In the genomic region with DNA sequence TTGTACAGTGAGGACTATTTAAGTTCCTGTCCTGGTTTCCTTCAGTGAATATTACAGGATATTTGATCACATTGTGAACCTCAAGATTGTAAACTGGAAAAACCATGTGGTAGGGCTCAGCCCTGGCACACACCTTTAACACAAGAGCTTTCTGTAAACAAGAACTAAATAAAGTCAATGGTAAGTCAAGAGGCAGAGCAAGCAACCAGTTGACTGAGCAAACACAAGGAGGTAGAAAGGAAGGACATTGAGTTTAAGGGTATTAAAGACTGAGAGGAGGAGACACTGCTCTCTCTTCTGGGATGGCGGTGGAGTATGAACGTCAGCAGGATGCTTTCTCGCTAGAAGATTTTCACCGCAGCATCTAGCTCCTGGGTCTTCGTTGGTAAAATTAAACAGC, we compare ENCODE assay signal across 23 mouse cellular contexts. TPM values are rescaled to one million over a fixed set of nuclear protein-coding genes. Genes with fewer than 3 reads are reported as not detected.
A peak's percentile ranks its signal among the peaks of the same experiment; 100 is the strongest.
DNase-seq lines count a peak whose midpoint lies in the region; ATAC-seq and TF ChIP-seq lines count a peak whose summit lies in the region.
"Had no signal": no experiment of that assay in that cellular context is flagged by ENCODE, and none has a peak within 500 bp of the region (broad histone marks: within the 10 kb centered on the region; RNA-seq: fewer than 3 reads in every experiment).

No protein-coding gene starts in this region.

- no peak overlapping the region for H3K27ac ChIP-seq in lung, embryonic 16.5 days (ENCODE audit: low read length)
- no peak overlapping the region for H3K27ac ChIP-seq in stomach, postnatal 0 days (replicated peaks)
- H3K27ac ChIP-seq in left cerebral cortex, adult 2 months: no peak overlapping the region
- H3K27ac ChIP-seq: embryonic facial prominence, embryonic 13.5 days; embryonic facial prominence, embryonic 15.5 days; forebrain, embryonic 10.5 days; forebrain, embryonic 12.5 days had no signal

- H3K27me3 ChIP-seq in lung, embryonic 16.5 days (ENCODE audit: control insufficient read depth, insufficient read depth, low read depth, low read length): no peaks in the 10 kb centered on the region
- H3K27me3 ChIP-seq in stomach, postnatal 0 days (ENCODE audit: control insufficient read depth, insufficient read depth, low read length): no peaks in the 10 kb centered on the region
- H3K27me3 ChIP-seq: embryonic facial prominence, embryonic 13.5 days; embryonic facial prominence, embryonic 15.5 days; forebrain, embryonic 12.5 days had no signal

- 49% methylated on average over 5 of the region's 5 CpGs for WGBS in lung, embryonic 16.5 days
- WGBS in lung, adult 2 months: 61% methylated on average over 5 of the region's 5 CpGs
- 54% methylated on average over 5 of the region's 5 CpGs for WGBS in stomach, postnatal 0 days

- no peak overlapping the region for H3K4me3 ChIP-seq in lung, embryonic 16.5 days (ENCODE audit: low read length)
- H3K4me3 ChIP-seq in lung, adult 2 months (replicated peaks; ENCODE audit: extremely low read depth, low read depth, low read length): no peak overlapping the region
- H3K4me3 ChIP-seq in stomach, postnatal 0 days (ENCODE audit: low read depth, low read length): no peak overlapping the region
- H3K4me3 ChIP-seq in left cerebral cortex, adult 2 months: no peak overlapping the region
- H3K4me3 ChIP-seq: embryonic facial prominence, embryonic 13.5 days; embryonic facial prominence, embryonic 15.5 days; erythroblast, embryonic 14.5 days; forebrain, embryonic 10.5 days; forebrain, embryonic 12.5 days had no signal

- no peak overlapping the region for H3K4me2 ChIP-seq in lung, embryonic 16.5 days (ENCODE audit: low read depth, low read length)
- no peak overlapping the region for H3K4me2 ChIP-seq in stomach, postnatal 0 days (replicated peaks; ENCODE audit: low read depth)
- H3K4me2 ChIP-seq: embryonic facial prominence, embryonic 13.5 days; embryonic facial prominence, embryonic 15.5 days; forebrain, embryonic 12.5 days had no signal

- no peak overlapping the region for H3K9ac ChIP-seq in lung, embryonic 16.5 days (ENCODE audit: low read length)
- H3K9ac ChIP-seq in stomach, postnatal 0 days (ENCODE audit: low read length): no peak overlapping the region
- H3K9ac ChIP-seq: embryonic facial prominence, embryonic 13.5 days; embryonic facial prominence, embryonic 15.5 days; forebrain, embryonic 12.5 days had no signal

- H3K36me3 ChIP-seq in lung, embryonic 16.5 days (ENCODE audit: control insufficient read depth, insufficient read depth, low read length): no peaks in the 10 kb centered on the region
- H3K36me3 ChIP-seq in stomach, postnatal 0 days (ENCODE audit: control insufficient read depth, insufficient read depth, low read length): no peaks in the 10 kb centered on the region

- ATAC-seq in lung, embryonic 16.5 days (ENCODE audit: low read depth): 0 out of 2 replicates have a peak, but pooled peaks have one; percentile 26
- peak; percentile 75 for ATAC-seq in stomach, postnatal 0 days (ENCODE audit: low FRiP score, low TSS enrichment)
- ATAC-seq: forebrain, embryonic 14.5 days had no signal

- no peak for TF ChIP-seq POLR2A in lung, adult 2 months (IDR thresholded peaks at IDR 0.05; ENCODE audit: borderline replicate concordance, extremely low read depth, low read depth, low read length)

- peaks cover 5% of the 10 kb centered on the region; the same call in 1 of the 2 replicates for H3K4me1 ChIP-seq in lung, embryonic 16.5 days (replicated peaks; ENCODE audit: control insufficient read depth, insufficient read depth, low read length)
- peaks cover 6% of the 10 kb centered on the region for H3K4me1 ChIP-seq in lung, adult 2 months (ENCODE audit: control insufficient read depth, insufficient read depth, low read length)
- no peaks in the 10 kb centered on the region for H3K4me1 ChIP-seq in stomach, postnatal 0 days (replicated peaks; ENCODE audit: control insufficient read depth, insufficient read depth)
- H3K4me1 ChIP-seq: embryonic facial prominence, embryonic 13.5 days; embryonic facial prominence, embryonic 15.5 days; forebrain, embryonic 10.5 days; forebrain, embryonic 12.5 days had no signal

- no peak for TF ChIP-seq EP300 in stomach, postnatal 0 days (optimal IDR thresholded peaks at IDR 0.05)

- DNase-seq in lung, adult 2 months: no peak
- peak; percentile 43 for DNase-seq in lung, postnatal 25 days (ENCODE audit: low spot score)
- no peak for DNase-seq in lung, postnatal 14 days
- DNase-seq in lung, postnatal 36 days: peak; percentile 53
- peak; percentile 27 for DNase-seq in stomach, postnatal 0 days (ENCODE audit: low spot score)
- no peak for DNase-seq in left cerebral cortex, adult 2 months (ENCODE audit: extremely low spot score in 1 of 2, low spot score in 2 of 2)
- DNase-seq: adrenal gland, adult 2 months; adrenal gland, postnatal 10 days; adrenal gland, postnatal 25 days; cerebellum, adult 11 months; cerebellum, adult 18-20 months; cerebellum, adult 8-10 months; cerebellum, adult 9-11 months; cerebellum, postnatal 14 days; cerebellum, postnatal 36 days; embryo, embryonic 11 days had no signal

- no peak for TF ChIP-seq CTCF in lung, adult 2 months (IDR thresholded peaks at IDR 0.05; ENCODE audit: insufficient read depth, low read length)
- no peak for TF ChIP-seq CTCF in stomach, postnatal 0 days (IDR thresholded peaks at IDR 0.05; ENCODE audit: low read depth)
- TF ChIP-seq CTCF in left cerebral cortex, adult 2 months (IDR thresholded peaks at IDR 0.05): no peak

- intact Hi-C loops in left cerebral cortex, adult 2 months (cut with DNase I): no loop called here

- no peaks in the 10 kb centered on the region for H3K9me3 ChIP-seq in lung, embryonic 16.5 days (ENCODE audit: control insufficient read depth, low read length)
- no peaks in the 10 kb centered on the region for H3K9me3 ChIP-seq in stomach, postnatal 0 days (ENCODE audit: control insufficient read depth, low read length)
- H3K9me3 ChIP-seq: embryonic facial prominence, embryonic 13.5 days; embryonic facial prominence, embryonic 15.5 days; forebrain, embryonic 10.5 days; forebrain, embryonic 12.5 days had no signal

RNA-seq across cellular contexts. Expression of a gene that starts 13.6 kb away (rescaled TPM):
- 7.8 and 7.9 TPM in 2 replicates for polyA plus RNA-seq in lung, embryonic 16.5 days (2015; fragmentation: Nextera tagmentation; extraction: Ambion mirVana)
- 2.7 and 4.0 TPM in 2 replicates for polyA plus RNA-seq in lung, adult 2 months (2012; rRNA removed)
- 2.5 and 2.6 TPM in 2 replicates for polyA plus RNA-seq in stomach, postnatal 0 days (2015; fragmentation: Nextera tagmentation; extraction: Ambion mirVana)
- 10 to 100 TPM; 39.5 to 51.5 TPM for total RNA-seq in left cerebral cortex, adult 2 months (2021)

Comparison
In these comparisons a context has a peak if more than half of its experiments do, and no peak if none do; other contexts are left out.
1. DNase-seq: peak in lung, postnatal 25 days (single experiment), lung, postnatal 36 days (single experiment) and stomach, postnatal 0 days (single experiment); none in lung, adult 2 months (single experiment), lung, postnatal 14 days (single experiment) and left cerebral cortex, adult 2 months (0 of 2).